Mouse (Mus musculus) liver, embryonic 14.5 days (tissue): ENCODE measurements around the gene Olfr5.

Source experiments
- CTCF ChIP-seq: IDR thresholded peaks from 2 replicates; pipeline ENCODE4 v1.5.1; 2016; ENCODE audit warnings: antibody characterized with exemption, low read depth, control low read depth
- EP300 ChIP-seq: IDR thresholded peaks from 2 replicates; pipeline ENCODE4 v1.6.1; 2016; ENCODE audit warnings: antibody characterized with exemption, low read depth

- no peak for TF ChIP-seq EP300
- no peak for TF ChIP-seq CTCF
Measured at GRCm38 (mm10) chr7:6486841-6487240, at the start of gene Olfr5.
